Mouse (Mus musculus): ENCODE results near the gene Zfp60.

DNA sequence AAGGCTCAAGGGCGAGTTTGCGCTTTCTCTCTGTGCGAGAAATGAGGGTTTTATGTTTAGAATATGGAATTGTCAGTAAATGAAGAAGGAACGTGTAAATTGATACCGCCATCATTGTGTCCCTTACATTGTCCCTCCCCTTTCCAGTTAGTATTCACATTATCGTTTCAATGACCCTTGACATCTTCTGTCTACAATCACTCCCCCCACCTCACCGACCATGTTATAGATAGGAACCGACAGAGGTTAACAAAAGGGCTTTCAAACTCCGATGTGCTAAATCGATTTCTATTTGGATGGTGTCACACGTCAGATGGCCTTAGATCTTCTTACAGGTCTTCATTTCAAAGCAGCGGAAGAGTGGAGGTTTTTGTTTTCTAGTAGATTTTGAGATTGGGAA lies 757 bp downstream of the Zfp60 start:
- TF ChIP-seq CTCF (IDR thresholded peaks at IDR 0.05; ENCODE audit: control insufficient read depth, insufficient read depth, insufficient read length) (no peak), FOSL1 (IDR thresholded peaks at IDR 0.05; ENCODE audit: insufficient read depth, low read length, poor library complexity, severe bottlenecking) (no peak)

Data from C2C12 (cell line).